Mouse (Mus musculus) embryonic facial prominence, embryonic 15.5 days (tissue): ENCODE results near the gene Hipk2. TPM values are rescaled to one million over a fixed set of nuclear protein-coding genes. Genes with fewer than 3 reads are reported as not detected.

Source experiments
- ATAC-seq: fragments of 200-750 bp; cut with Nextera tagmentation; 2 replicates; pipeline ENCODE4 v1.8.0; 2017; ENCODE audit warnings: low read depth, moderate TSS enrichment; ENCODE audit not compliant: insufficient number of reproducible peaks, low FRiP score, low TSS enrichment
- H3K27ac ChIP-seq: fragments of 300-500 bp; sonication (generic); replicated peaks from 2 replicates; pipeline ENCODE4 v1.5.1; 2015; ENCODE audit warnings: mild to moderate bottlenecking, inconsistent platforms
- H3K27me3 ChIP-seq: fragments of 300-500 bp; sonication (generic); 2 replicates; pipeline ENCODE4 v1.6.1; 2015; ENCODE audit warnings: inconsistent platforms
- H3K36me3 ChIP-seq: fragments of 300-500 bp; sonication (generic); 2 replicates; pipeline ENCODE4 v1.6.1; 2015; ENCODE audit warnings: mild to moderate bottlenecking, inconsistent platforms
- H3K4me1 ChIP-seq: fragments of 300-500 bp; sonication (generic); 2 replicates; pipeline ENCODE4 v1.6.1; 2015; ENCODE audit warnings: inconsistent platforms
- H3K4me2 ChIP-seq: fragments of 300-500 bp; sonication (generic); replicated peaks from 2 replicates; pipeline ENCODE4 v1.6.1; 2015; ENCODE audit warnings: mild to moderate bottlenecking, inconsistent platforms
- H3K4me3 ChIP-seq: fragments of 300-500 bp; sonication (generic); replicated peaks from 2 replicates; pipeline ENCODE4 v1.5.1; 2015; ENCODE audit warnings: mild to moderate bottlenecking, inconsistent platforms
- H3K9ac ChIP-seq: fragments of 300-500 bp; sonication (generic); 2 replicates; pipeline ENCODE4 v1.6.1; 2015; ENCODE audit warnings: inconsistent platforms
- H3K9me3 ChIP-seq: fragments of 300-500 bp; sonication (generic); replicated peaks from 2 replicates; pipeline ENCODE4 v1.6.1; 2016; ENCODE audit warnings: inconsistent platforms
- WGBS: fragments of 180-500 bp; shearing (Covaris S2); methylation state at CpG from one replicate; pipeline ENCODE4 v1.1.7; 2015; 5-methylcytosine and 5-hydroxymethylcytosine counted together
- polyA plus RNA-seq: library from polyadenylated mRNA; unstranded; fragments of >200 nt; fragmentation: Nextera tagmentation; extraction: Ambion mirVana; gene quantifications from 2 replicates; pipeline ENCODE4 v1.2.1, GENCODE M21; 2015

Hipk2 gene
- polyA plus RNA-seq, 1 experiment from 2014 or later, result 13.5 TPM

DNA sequence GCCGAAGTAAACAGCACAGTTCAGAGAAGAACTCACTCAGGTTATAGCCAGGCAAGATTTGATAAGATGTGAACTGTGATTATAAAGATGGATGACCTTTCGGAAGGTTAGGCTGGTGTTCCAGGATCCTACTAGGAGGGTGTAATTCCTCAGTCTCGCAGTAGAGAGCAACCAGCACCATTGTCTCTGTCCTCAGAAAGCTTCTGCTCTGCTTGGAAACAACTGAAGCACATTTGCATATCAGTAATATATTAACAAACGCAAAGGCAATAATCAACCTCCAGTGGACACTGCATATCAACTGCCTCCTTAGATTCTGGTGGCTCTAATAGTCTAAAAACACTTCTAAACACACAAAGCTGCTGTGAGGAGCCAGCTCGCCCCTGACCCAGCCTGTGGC is 48.5 kb downstream of the Hipk2 start:
- no peak for ATAC-seq
- Histone ChIP-seq H3K4me1 (peaks cover 5% of the 10 kb centered on the region), H3K36me3 (no peaks in the 10 kb centered on the region), H3K27ac (no peak overlapping the region), H3K9ac (no peak overlapping the region), H3K27me3 (no peaks in the 10 kb centered on the region), H3K4me3 (no peak overlapping the region), H3K4me2 (no peak overlapping the region), H3K9me3 (no peaks in the 10 kb centered on the region)
- WGBS, result 70% methylated on average over 5 of the region's 5 CpGs

DNA sequence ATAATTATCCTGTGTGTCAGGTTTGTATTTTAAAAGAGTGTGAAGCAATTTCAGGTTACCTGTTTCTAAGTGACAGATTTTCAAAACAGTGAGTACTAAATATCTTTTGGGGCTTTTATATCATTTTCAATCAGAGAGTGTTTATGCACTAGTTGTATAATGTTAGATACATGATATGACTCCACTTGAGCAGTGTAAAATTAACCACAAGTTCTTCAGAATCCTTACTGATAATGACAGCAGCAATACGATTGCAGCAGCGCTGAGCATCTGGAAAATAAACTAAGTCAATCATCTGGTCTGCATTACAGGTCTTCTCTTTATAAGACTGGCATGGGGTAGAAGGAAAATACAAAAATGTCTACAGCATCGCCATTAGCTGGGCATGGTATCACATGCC is 49.1 kb downstream of the Hipk2 start:
- no peak for ATAC-seq
- Histone ChIP-seq H3K4me3 (no peak overlapping the region), H3K9ac (no peak overlapping the region), H3K4me1 (peaks cover 5% of the 10 kb centered on the region), H3K36me3 (no peaks in the 10 kb centered on the region), H3K27ac (no peak overlapping the region), H3K4me2 (no peak overlapping the region), H3K9me3 (no peaks in the 10 kb centered on the region), H3K27me3 (no peaks in the 10 kb centered on the region)
- 36% methylated on average over 3 of the region's 3 CpGs for WGBS

DNA sequence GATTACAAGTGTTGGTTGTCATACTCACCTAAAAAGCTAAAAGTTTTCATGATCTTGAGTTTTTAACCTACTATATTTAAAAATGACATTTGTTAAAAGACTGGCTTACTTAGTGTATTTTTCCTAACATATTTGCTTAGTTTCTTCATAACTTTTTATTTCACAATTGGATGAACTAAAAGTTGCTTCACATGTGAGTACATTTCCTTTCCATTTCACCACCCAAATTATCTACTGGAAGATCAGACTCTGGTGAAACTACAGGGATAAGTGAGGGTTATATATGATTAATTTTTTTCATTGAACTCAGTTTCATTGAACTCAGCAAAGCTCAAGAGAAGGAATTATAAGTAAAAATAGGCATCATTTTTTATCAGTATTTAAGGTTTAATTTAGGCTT is 50.1 kb downstream of the Hipk2 start:
- no peak for ATAC-seq

DNA sequence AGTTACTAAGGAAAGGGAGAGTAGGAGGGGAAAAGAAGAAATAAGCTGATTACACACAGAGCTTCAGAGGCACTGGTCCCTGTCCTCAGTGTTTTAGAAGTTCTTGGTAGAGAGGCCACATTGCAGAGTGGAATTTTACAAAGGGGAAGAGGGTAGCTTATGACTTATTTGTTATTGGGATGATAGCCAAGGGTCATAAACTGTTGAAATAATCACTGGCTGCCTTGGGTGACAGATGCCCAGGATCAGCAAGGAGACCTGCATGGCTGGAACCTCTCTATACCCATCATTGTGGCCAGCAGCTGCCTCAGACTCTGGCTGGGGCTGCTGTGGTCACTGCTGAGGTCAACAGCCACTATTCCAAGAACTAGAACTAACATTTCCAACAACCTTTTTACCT is 52.1 kb downstream of the Hipk2 start:
- Histone ChIP-seq H3K9me3 (no peaks in the 10 kb centered on the region), H3K27me3 (no peaks in the 10 kb centered on the region), H3K27ac (no peak overlapping the region), H3K4me2 (no peak overlapping the region), H3K36me3 (peaks cover 5% of the 10 kb centered on the region), H3K4me1 (no peaks in the 10 kb centered on the region), H3K9ac (no peak overlapping the region), H3K4me3 (no peak overlapping the region)
- no peak for ATAC-seq

More for the DNA sequence above, 50.1 kb downstream of the Hipk2 start:
- Histone ChIP-seq H3K36me3 (no peaks in the 10 kb centered on the region), H3K4me2 (no peak overlapping the region), H3K27me3 (no peaks in the 10 kb centered on the region), H3K9me3 (no peaks in the 10 kb centered on the region), H3K4me1 (peaks cover 5% of the 10 kb centered on the region), H3K4me3 (no peak overlapping the region), H3K27ac (no peak overlapping the region), H3K9ac (no peak overlapping the region)

- no peaks in the 10 kb centered on the region for H3K4me1 ChIP-seq
- no peak overlapping the region for H3K9ac ChIP-seq
- no peak for ATAC-seq
- H3K9me3 ChIP-seq, result no peaks in the 10 kb centered on the region
- WGBS, result 91% methylated on average over 4 of the region's 4 CpGs
- H3K4me3 ChIP-seq, result no peak overlapping the region
- H3K36me3 ChIP-seq, result peaks cover 12% of the 10 kb centered on the region
- no peaks in the 10 kb centered on the region for H3K27me3 ChIP-seq
- H3K4me2 ChIP-seq, result no peak overlapping the region
- no peak overlapping the region for H3K27ac ChIP-seq
Measured at GRCm38 (mm10) chr6:38823164-38823563, 52.8 kb downstream of the Hipk2 start.

- H3K27me3 ChIP-seq, result no peaks in the 10 kb centered on the region
- peaks cover 19% of the 10 kb centered on the region for H3K36me3 ChIP-seq
- no peak overlapping the region for H3K4me3 ChIP-seq
- no peaks in the 10 kb centered on the region for H3K9me3 ChIP-seq
- no peaks in the 10 kb centered on the region for H3K4me1 ChIP-seq
- H3K4me2 ChIP-seq, result no peak overlapping the region
- no peak for ATAC-seq
- H3K9ac ChIP-seq, result no peak overlapping the region
- WGBS, result 75% methylated on average over 2 of the region's 2 CpGs
- H3K27ac ChIP-seq, result no peak overlapping the region
Measured at GRCm38 (mm10) chr6:38821686-38822085, 54.3 kb downstream of the Hipk2 start.

DNA sequence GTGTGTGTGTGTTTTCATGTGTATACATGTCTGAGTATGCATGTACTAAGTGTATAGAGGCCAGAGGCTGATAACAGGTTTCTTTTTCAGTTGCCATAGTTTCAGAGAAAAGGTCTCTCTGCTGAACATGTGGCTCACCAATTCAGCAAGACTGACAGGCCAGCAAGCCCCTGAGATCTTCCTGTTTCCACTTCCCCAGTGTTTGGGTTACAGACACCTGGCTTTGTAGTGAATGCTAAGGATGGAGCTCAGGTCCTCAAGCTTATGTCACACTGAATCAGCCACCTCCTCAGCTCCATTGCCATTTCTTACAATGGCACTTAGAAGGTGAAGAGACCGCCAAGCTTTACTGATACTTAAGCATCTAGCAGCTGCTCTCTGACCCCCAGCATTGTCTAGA is 55.1 kb downstream of the Hipk2 start:
- Histone ChIP-seq H3K27ac (no peak overlapping the region), H3K9me3 (no peaks in the 10 kb centered on the region), H3K36me3 (peaks cover 19% of the 10 kb centered on the region), H3K9ac (no peak overlapping the region), H3K4me2 (no peak overlapping the region), H3K27me3 (no peaks in the 10 kb centered on the region), H3K4me1 (no peaks in the 10 kb centered on the region), H3K4me3 (no peak overlapping the region)
- no peak for ATAC-seq
- WGBS, result 90% methylated on average over 1 of the region's 1 CpGs

GRCm38 (mm10) chr6:38816216-38816615 is 59.7 kb downstream of the Hipk2 start:
- peaks cover 19% of the 10 kb centered on the region for H3K36me3 ChIP-seq
- WGBS, result 82% methylated on average over 1 of the region's 1 CpGs
- H3K9ac ChIP-seq, result no peak overlapping the region
- H3K4me1 ChIP-seq, result no peaks in the 10 kb centered on the region
- no peak overlapping the region for H3K4me3 ChIP-seq
- H3K27ac ChIP-seq, result no peak overlapping the region
- H3K9me3 ChIP-seq, result no peaks in the 10 kb centered on the region
- no peak overlapping the region for H3K4me2 ChIP-seq
- no peak for ATAC-seq
- no peaks in the 10 kb centered on the region for H3K27me3 ChIP-seq

GRCm38 (mm10) chr6:38815582-38815981 is 60.4 kb downstream of the Hipk2 start:
- Histone ChIP-seq H3K9ac (no peak overlapping the region), H3K27me3 (no peaks in the 10 kb centered on the region), H3K4me1 (no peaks in the 10 kb centered on the region), H3K4me2 (no peak overlapping the region), H3K27ac (no peak overlapping the region), H3K9me3 (no peaks in the 10 kb centered on the region), H3K36me3 (peaks cover 19% of the 10 kb centered on the region), H3K4me3 (no peak overlapping the region)
- WGBS, result 69% methylated on average over 2 of the region's 2 CpGs
- no peak for ATAC-seq

GRCm38 (mm10) chr6:38814690-38815089 is 61.3 kb downstream of the Hipk2 start:
- 78% methylated on average over 2 of the region's 2 CpGs for WGBS
- H3K27me3 ChIP-seq, result no peaks in the 10 kb centered on the region
- no peak overlapping the region for H3K4me2 ChIP-seq
- H3K36me3 ChIP-seq, result peaks cover 19% of the 10 kb centered on the region
- no peaks in the 10 kb centered on the region for H3K9me3 ChIP-seq
- H3K27ac ChIP-seq, result no peak overlapping the region
- ATAC-seq, result no peak
- H3K4me3 ChIP-seq, result no peak overlapping the region
- no peak overlapping the region for H3K9ac ChIP-seq
- peaks cover 3% of the 10 kb centered on the region; the same call in 1 of the 2 replicates for H3K4me1 ChIP-seq

GRCm38 (mm10) chr6:38811459-38812145 is 64.4 kb downstream of the Hipk2 start:
- no peak for ATAC-seq
- 63% methylated on average over 4 of the region's 4 CpGs for WGBS
- H3K9me3 ChIP-seq, result no peaks in the 10 kb centered on the region

DNA sequence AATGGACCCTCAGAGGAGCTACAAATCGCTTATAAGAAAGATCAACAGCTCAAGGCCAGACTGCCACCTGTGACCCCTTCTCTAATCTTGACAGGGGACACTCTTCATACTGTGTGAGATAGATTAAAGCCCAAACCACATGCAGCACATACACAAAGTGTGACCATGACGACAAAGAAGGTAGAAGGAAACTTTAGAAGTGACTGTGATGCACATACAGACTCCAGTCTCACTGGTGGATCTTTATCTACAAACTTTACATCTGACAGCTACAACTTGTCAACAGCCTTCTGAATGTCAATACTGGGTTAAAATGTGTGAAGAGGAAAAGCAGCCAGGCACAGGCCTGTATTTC is 65.9 kb downstream of the Hipk2 start:
- Histone ChIP-seq H3K4me2 (no peak overlapping the region), H3K36me3 (no peaks in the 10 kb centered on the region), H3K27me3 (no peaks in the 10 kb centered on the region), H3K9me3 (no peaks in the 10 kb centered on the region), H3K9ac (no peak overlapping the region), H3K4me3 (no peak overlapping the region), H3K4me1 (peaks cover 4% of the 10 kb centered on the region; the same call in 1 of the 2 replicates), H3K27ac (no peak overlapping the region)
- no peak for ATAC-seq
- WGBS, result 69% methylated on average over 2 of the region's 2 CpGs

More at GRCm38 (mm10) chr6:38811459-38812145, 64.4 kb downstream of the Hipk2 start:
- Histone ChIP-seq H3K9ac (no peak overlapping the region), H3K27me3 (no peaks in the 10 kb centered on the region), H3K27ac (no peak overlapping the region), H3K4me3 (no peak overlapping the region), H3K4me2 (no peak overlapping the region), H3K4me1 (peaks cover 4% of the 10 kb centered on the region; the same call in 1 of the 2 replicates), H3K36me3 (no peaks in the 10 kb centered on the region)
